Mouse (Mus musculus) stomach, postnatal 0 days (tissue): ENCODE results near the gene Zfp786. TPM values are rescaled to one million over a fixed set of nuclear protein-coding genes. Genes with fewer than 3 reads are reported as not detected.
A peak's percentile ranks its signal among the peaks of the same experiment; 100 is the strongest.

Source experiments
- ATAC-seq: fragments of 200-750 bp; cut with Nextera tagmentation; 2 replicates; pipeline ENCODE4 v1.8.0; 2017; ENCODE audit not compliant: low FRiP score, low TSS enrichment
- DNase-seq: peaks from one replicate; pipeline ENCODE4 v3.0.0-alpha.2; 2016; ENCODE audit warnings: low spot score
- H3K27ac ChIP-seq: fragments of 300-500 bp; sonication (generic); replicated peaks from 2 replicates; pipeline ENCODE4 v1.5.1; 2014; ENCODE audit warnings: mild to moderate bottlenecking, control low read depth
- H3K27me3 ChIP-seq: fragments of 300-500 bp; sonication (generic); 2 replicates; pipeline ENCODE4 v1.6.1; 2014; ENCODE audit warnings: low read length; ENCODE audit not compliant: control insufficient read depth, insufficient read depth
- H3K36me3 ChIP-seq: fragments of 300-500 bp; sonication (generic); 2 replicates; pipeline ENCODE4 v1.6.1; 2014; ENCODE audit warnings: low read length, mixed read lengths; ENCODE audit not compliant: control insufficient read depth, insufficient read depth
- H3K4me1 ChIP-seq: fragments of 300-500 bp; sonication (generic); replicated peaks from 2 replicates; pipeline ENCODE4 v1.6.1; 2014; ENCODE audit warnings: antibody characterized with exemption; ENCODE audit not compliant: control insufficient read depth, insufficient read depth
- H3K4me2 ChIP-seq: fragments of 300-500 bp; sonication (generic); replicated peaks from 2 replicates; pipeline ENCODE4 v1.6.1; 2014; ENCODE audit warnings: low read depth, mild to moderate bottlenecking, control low read depth, moderate library complexity
- H3K4me3 ChIP-seq: fragments of 300-500 bp; sonication (generic); 2 replicates; pipeline ENCODE4 v1.5.1; 2014; ENCODE audit warnings: low read depth, low read length, control low read depth
- H3K9ac ChIP-seq: fragments of 300-500 bp; sonication (generic); 2 replicates; pipeline ENCODE4 v1.6.1; 2014; ENCODE audit warnings: mild to moderate bottlenecking, low read length, control low read depth, mixed read lengths
- H3K9me3 ChIP-seq: fragments of 300-500 bp; sonication (generic); 2 replicates; pipeline ENCODE4 v1.6.1; 2016; ENCODE audit warnings: low read length; ENCODE audit not compliant: control insufficient read depth
- CTCF ChIP-seq: IDR thresholded peaks from 2 replicates; pipeline ENCODE4 v1.5.1; 2016; ENCODE audit warnings: antibody characterized with exemption, low read depth, mild to moderate bottlenecking, moderate library complexity
- EP300 ChIP-seq: optimal IDR thresholded peaks from 2 replicates; pipeline ENCODE3; 2016; ENCODE audit warnings: antibody characterized with exemption
- WGBS: fragments of 180-500 bp; shearing (Covaris S2); extraction: QIAGEN DNeasy Blood & Tissue Kit; methylation state at CpG from one replicate; pipeline ENCODE4 v1.1.7; 2014; 5-methylcytosine and 5-hydroxymethylcytosine counted together
- polyA plus RNA-seq: library from polyadenylated mRNA; unstranded; fragments of >200 nt; fragmentation: Nextera tagmentation; extraction: Ambion mirVana; gene quantifications from 2 replicates; pipeline ENCODE4 v1.2.1, GENCODE M21; 2015

Gene Zfp786
- polyA plus RNA-seq, 1 experiment from 2014 or later, result 1.1 TPM

DNA sequence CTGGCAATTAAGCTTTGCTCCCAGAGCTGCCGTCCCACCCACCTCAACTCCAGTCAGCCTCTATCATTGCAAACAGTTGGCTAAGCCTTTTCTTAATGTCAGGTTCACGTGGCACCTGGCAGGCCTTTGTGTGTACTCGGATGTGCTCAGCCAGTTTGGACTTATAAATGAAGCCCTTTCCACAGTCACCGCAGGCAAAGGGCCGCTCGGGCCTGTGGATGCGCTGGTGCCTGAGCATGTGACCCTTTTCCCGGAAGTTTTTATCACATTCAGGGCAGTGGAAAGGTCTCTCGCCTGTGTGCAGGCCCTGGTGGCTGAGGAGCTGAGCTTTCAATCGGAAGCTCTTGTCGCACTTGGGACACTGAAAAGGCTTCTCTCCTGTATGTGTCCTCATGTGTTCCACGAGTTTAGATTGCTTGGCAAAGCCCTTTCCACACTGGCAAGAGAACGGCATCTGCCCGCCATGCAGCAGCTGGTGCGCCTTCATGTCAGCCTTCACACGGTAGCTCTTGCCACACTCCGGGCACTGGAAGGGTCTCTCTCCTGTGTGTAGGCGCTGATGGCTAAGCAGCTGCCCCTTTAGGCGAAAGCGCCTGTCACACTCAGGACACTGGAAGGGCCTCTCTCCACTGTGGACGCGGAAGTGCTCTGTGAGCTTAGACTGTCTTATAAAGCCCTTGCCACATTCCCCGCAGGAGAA lies 10.9 kb downstream of the Zfp786 start:
- WGBS, result 92% methylated on average over 23 of the region's 23 CpGs
- H3K27ac ChIP-seq, result no peak overlapping the region
- H3K4me3 ChIP-seq, result no peak overlapping the region

DNA sequence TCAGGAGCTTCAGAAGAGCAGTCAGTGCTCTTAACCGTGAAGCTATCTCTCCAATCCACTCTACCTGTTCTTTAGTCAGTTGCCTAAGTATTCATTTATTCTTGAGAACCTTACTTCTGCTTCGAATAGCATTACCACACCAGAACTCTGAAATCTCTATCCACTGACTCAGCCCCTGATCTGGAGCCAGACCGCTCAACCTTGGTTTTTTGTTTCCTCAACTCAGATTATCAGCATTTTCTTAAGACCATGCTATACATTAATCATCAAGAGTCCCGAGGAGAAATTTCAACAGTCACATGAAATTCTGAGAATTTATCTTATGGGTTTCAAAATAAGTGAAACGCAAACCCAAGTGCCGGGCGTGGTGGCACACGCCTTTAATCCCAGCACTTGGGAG lies 11.9 kb downstream of the Zfp786 start:
- Histone ChIP-seq H3K27ac (no peak overlapping the region), H3K36me3 (no peaks in the 10 kb centered on the region), H3K4me3 (no peak overlapping the region), H3K4me2 (no peak overlapping the region), H3K9me3 (no peaks in the 10 kb centered on the region), H3K4me1 (no peaks in the 10 kb centered on the region), H3K27me3 (no peaks in the 10 kb centered on the region), H3K9ac (no peak overlapping the region)
- ATAC-seq (no peak), DNase-seq (no peak)
- TF ChIP-seq EP300 (no peak), CTCF (no peak)
- WGBS, result 69% methylated on average over 8 of the region's 8 CpGs

More for the DNA sequence above, 10.9 kb downstream of the Zfp786 start:
- H3K9me3 ChIP-seq, result no peaks in the 10 kb centered on the region
- no peak for TF ChIP-seq CTCF
- TF ChIP-seq EP300, result no peak
- H3K4me2 ChIP-seq, result no peak overlapping the region
- H3K27me3 ChIP-seq, result no peaks in the 10 kb centered on the region
- DNase-seq (no peak), ATAC-seq (no peak)
- H3K4me1 ChIP-seq, result no peaks in the 10 kb centered on the region
- H3K36me3 ChIP-seq, result no peaks in the 10 kb centered on the region
- no peak overlapping the region for H3K9ac ChIP-seq

DNA sequence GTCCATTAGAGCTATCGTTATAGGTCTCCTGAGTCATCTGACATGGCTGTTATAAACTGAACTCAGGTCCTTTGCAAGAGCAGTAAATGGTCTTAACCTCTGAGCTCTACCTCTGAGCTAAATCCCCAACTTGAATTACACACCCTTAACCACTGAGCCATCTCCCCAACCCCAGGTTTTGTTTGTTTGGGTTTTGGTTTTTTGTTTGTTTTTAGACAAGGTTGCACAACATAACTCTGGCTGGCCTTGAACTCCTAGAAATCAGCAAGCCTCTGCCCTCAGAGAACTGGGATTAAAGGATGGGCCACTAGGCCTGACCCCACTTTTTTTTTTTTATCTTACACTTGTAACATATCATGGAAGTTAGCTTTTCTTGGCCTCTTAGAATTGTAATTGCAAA lies 14.5 kb downstream of the Zfp786 start:
- 79% methylated on average over 1 of the region's 1 CpGs for WGBS
- no peak for TF ChIP-seq CTCF
- TF ChIP-seq EP300, result no peak
- H3K27me3 ChIP-seq, result no peaks in the 10 kb centered on the region
- peaks cover 7% of the 10 kb centered on the region for H3K4me1 ChIP-seq
- H3K4me2 ChIP-seq, result no peak overlapping the region
- H3K36me3 ChIP-seq, result no peaks in the 10 kb centered on the region
- no peak overlapping the region for H3K4me3 ChIP-seq
- H3K9me3 ChIP-seq, result no peaks in the 10 kb centered on the region
- ATAC-seq (no peak), DNase-seq (no peak)
- no peak overlapping the region for H3K9ac ChIP-seq
- H3K27ac ChIP-seq, result no peak overlapping the region

DNA sequence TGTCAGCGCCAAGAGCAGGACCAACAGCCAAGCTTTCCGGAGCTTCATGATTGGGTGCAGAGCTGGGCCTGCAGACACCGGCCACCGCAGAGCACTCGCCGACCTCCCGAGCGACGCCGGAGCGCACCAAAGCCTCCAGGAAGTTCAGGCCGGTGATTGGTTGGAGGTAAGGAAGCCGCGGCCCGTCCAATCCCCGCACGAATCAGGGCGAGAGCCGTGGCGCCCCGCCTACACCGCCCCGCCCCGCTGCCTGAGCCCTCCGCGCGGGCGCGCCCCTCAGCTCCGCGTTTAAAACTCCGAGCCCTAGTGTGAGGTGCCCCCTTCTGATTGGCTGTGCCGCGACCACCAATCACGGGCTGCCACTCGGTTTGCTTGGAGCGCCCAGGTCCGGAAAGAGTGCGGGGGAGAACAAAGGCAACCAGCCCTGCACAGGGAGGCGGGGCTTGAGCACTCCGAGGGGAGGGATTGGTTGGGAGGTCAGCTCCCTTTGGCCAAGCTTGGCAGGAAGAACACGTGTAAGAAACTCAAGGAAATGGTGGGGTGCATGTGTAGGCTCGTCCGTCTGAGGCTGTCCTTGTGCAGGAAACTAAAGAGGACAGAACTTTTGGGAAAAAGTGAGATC lies 17.3 kb downstream of the Zfp786 start, which contains the start of gene Pdia4:
Gene Pdia4, minus strand, starts transcription at position 174 of the 622 bp plus-strand sequence.
- peak; percentile 99 for ATAC-seq
- no peaks in the 10 kb centered on the region for H3K9me3 ChIP-seq
- H3K9ac ChIP-seq, result peak within 1 kb of the TSS; percentile 75
- TF ChIP-seq CTCF (peak; percentile 31; the same call in 1 of the 2 replicates), EP300 (no peak)
- peak within 1 kb of the TSS; percentile 75 for H3K4me3 ChIP-seq
- peak within 1 kb of the TSS; percentile 62 for H3K4me2 ChIP-seq
- H3K36me3 ChIP-seq, result no peaks in the 10 kb centered on the region
- WGBS, result under 1% methylated on average over 44 of the region's 44 CpGs
- DNase-seq, result peak; percentile 100
- peak within 1 kb of the TSS; percentile 91 for H3K27ac ChIP-seq
- H3K4me1 ChIP-seq, result peaks cover 7% of the 10 kb centered on the region
- no peaks in the 10 kb centered on the region for H3K27me3 ChIP-seq

DNA sequence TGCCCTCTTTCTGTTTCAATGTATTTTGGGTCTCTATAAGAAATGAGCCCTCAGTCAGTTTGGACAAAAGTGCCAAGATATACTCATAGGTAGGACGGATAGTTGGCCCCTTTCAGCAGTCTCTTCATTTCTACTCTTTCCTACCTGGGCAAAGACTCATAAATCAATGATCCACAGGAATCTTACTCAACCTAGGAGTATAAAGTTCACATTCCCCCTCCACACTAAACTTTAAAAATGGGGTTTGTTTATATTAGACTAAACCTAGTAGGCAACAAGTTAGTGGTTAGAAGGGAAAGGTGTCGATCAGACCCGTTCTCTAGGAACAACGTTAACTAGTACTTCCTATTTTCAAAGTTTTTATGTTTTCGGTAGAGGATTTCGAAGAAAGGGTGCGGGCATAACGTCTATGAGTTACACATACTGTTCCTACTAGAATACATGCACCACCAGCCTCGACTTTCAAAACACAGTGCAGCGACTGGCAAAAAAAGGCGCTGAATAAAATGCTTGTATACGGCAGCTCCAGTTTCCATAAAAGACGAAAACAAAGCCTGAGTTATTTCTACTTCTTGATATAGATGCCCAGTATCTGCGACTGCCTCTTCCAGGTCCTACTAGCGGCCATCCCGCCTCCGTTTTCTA lies 18.3 kb downstream of the Zfp786 start:
- peak overlapping the region; percentile 62 for H3K4me2 ChIP-seq
- H3K27ac ChIP-seq, result peak overlapping the region; percentile 91
- peak overlapping the region; percentile 75 for H3K9ac ChIP-seq
- WGBS, result under 1% methylated on average over 17 of the region's 17 CpGs
- no peaks in the 10 kb centered on the region for H3K27me3 ChIP-seq
- peaks cover 7% of the 10 kb centered on the region for H3K4me1 ChIP-seq
- peak overlapping the region; percentile 75 for H3K4me3 ChIP-seq
- ATAC-seq, result no peak
- TF ChIP-seq EP300, result no peak
- no peak for TF ChIP-seq CTCF
- H3K36me3 ChIP-seq, result no peaks in the 10 kb centered on the region
- DNase-seq, result no peak
- H3K9me3 ChIP-seq, result no peaks in the 10 kb centered on the region

DNA sequence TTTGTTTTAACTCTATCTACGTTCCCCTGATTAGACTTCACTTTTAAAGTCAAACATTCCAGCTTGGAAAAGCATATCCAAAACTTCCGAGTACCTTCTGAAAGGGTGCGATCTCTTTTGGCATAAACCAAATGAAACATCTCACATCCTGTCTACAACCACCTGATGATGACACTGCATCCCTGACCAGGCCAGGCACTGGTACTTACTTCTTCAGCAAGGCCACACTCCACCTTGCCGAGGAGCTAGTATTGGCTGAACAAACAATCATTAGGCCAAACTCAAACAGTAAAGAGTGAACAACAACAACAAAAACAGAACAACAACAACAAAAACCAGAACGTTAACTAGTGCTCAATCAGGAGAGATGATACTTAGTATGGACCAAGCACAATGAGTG lies 19.3 kb downstream of the Zfp786 start:
- H3K36me3 ChIP-seq, result peaks cover 6% of the 10 kb centered on the region
- TF ChIP-seq CTCF (no peak), EP300 (no peak)
- ATAC-seq, result no peak
- peak overlapping the region; percentile 75 for H3K9ac ChIP-seq
- peaks cover 7% of the 10 kb centered on the region for H3K4me1 ChIP-seq
- H3K4me3 ChIP-seq, result peak overlapping the region; percentile 75
- WGBS, result 35% methylated on average over 5 of the region's 5 CpGs
- no peak for DNase-seq
- no peaks in the 10 kb centered on the region for H3K27me3 ChIP-seq
- H3K4me2 ChIP-seq, result peak overlapping the region; percentile 62
- H3K9me3 ChIP-seq, result no peaks in the 10 kb centered on the region
- H3K27ac ChIP-seq, result 0 out of 2 replicates have a peak overlapping the region, but pooled peaks have one; percentile 18
